Mouse (Mus musculus): ENCODE measurements around the gene Vps41. TPM values are rescaled to one million over a fixed set of nuclear protein-coding genes. Genes with fewer than 3 reads are reported as not detected.

Vps41 gene
- polyA plus RNA-seq, 1 experiment from 2014 or later, result 105 TPM

DNA sequence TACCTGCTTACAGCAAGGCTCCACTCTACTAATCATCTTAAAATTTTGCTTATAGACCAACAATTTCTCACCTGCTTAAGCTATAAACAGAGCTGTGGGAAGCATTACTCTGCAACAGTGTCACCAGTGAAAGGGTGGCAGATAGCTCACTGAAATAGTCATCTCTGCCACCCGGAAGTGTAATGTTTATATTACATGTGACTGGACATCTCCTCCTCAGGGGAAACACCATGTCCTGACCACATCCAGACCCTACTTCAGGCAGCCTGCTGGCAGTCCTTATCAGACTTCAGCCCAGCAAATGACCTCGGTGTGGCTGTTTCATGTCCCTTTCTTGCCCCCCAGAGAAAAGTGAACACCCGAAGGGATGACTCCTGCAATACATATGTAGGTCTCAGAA lies 130.3 kb downstream of the Vps41 start:
- H3K4me3 ChIP-seq, result no peak overlapping the region
- no peaks in the 10 kb centered on the region for H3K4me1 ChIP-seq
- no peaks in the 10 kb centered on the region for H3K9me3 ChIP-seq (replicated peaks)
- no peak overlapping the region for H3K9ac ChIP-seq
- no peaks in the 10 kb centered on the region for H3K27me3 ChIP-seq
- 85% methylated on average over 3 of the region's 3 CpGs for WGBS
- ATAC-seq (ENCODE audit: low FRiP score), result no peak
- no peak overlapping the region for H3K27ac ChIP-seq
- 0 out of 2 replicates have a peak, but pooled peaks cover 9% of the 10 kb centered on the region for H3K36me3 ChIP-seq
- H3K4me2 ChIP-seq (replicated peaks), result no peak overlapping the region

DNA sequence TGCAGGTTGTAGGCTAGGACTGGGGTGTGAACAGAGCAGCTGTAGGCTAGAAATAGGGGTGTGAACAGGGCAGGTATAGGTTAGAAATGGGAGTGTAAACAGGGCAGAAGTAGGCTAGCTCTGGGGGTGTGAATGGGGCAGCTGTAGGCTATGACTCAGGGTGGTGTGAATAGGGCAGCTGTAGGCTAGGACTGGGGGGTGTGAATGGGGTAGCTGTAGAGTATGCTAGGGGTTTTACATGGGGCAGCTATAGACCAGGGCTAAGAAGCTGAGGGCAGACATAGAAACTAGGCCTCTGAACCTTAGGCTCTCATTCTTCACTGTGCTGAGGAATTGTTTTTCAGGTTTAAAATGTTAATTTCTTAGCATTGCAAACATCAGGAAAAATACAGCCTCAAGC lies 132.5 kb downstream of the Vps41 start:
- no peak; the same call in 1 of the 2 replicates for ATAC-seq (ENCODE audit: low FRiP score)
- Histone ChIP-seq H3K4me3 (no peak overlapping the region), H3K4me1 (no peaks in the 10 kb centered on the region), H3K27ac (no peak overlapping the region), H3K9ac (no peak overlapping the region), H3K4me2 (replicated peaks) (no peak overlapping the region), H3K36me3 (0 out of 2 replicates have a peak, but pooled peaks cover 11% of the 10 kb centered on the region), H3K9me3 (replicated peaks) (no peaks in the 10 kb centered on the region), H3K27me3 (no peaks in the 10 kb centered on the region)

DNA sequence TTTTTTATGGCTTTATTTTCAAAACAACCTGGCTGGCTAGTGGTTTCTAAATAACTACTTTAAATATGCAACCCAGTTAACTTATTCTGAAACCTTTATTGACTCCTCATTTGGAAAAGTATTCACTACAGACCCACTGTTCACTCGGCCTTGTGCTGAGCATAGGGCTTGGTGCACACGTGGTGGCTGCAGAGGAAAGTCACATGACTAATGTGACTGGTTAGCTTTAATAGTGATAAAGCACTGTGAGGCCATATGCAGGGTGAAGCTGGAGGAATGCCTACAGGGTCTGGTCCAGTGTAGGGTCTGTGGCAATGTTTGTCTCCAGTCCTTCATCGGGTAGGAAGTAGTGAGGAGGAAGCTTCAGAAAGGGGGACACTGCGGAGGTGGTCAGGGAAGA lies 134.1 kb downstream of the Vps41 start:
- 0 out of 2 replicates have a peak, but pooled peaks cover 7% of the 10 kb centered on the region for H3K36me3 ChIP-seq
- no peak overlapping the region for H3K4me2 ChIP-seq (replicated peaks)
- H3K27me3 ChIP-seq, result no peaks in the 10 kb centered on the region
- H3K4me3 ChIP-seq, result no peak overlapping the region
- H3K9ac ChIP-seq, result no peak overlapping the region
- no peaks in the 10 kb centered on the region for H3K9me3 ChIP-seq (replicated peaks)
- peaks cover 4% of the 10 kb centered on the region; the same call in 1 of the 2 replicates for H3K4me1 ChIP-seq
- no peak for ATAC-seq (ENCODE audit: low FRiP score)
- WGBS, result 85% methylated on average over 4 of the region's 4 CpGs
- H3K27ac ChIP-seq, result no peak overlapping the region

DNA sequence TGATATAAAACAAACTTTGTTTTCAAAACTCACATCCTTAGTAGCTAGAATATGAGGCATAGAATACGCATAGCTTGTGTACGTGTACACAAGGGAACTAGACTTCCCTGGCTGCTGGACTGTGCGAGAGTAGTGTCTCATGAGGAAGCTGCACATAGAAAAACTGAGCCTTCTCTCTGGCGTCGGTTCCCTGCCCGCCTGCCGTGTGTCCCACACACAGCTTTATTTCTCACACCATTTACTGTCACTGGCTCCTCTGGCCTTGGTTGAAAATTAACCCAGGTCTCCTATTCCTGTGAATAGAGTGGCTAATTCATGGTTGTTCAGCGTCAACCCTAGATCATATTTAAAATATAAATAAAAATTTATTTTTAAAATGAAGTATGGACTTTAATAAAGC lies 135.6 kb downstream of the Vps41 start:
- Histone ChIP-seq H3K4me1 (peaks cover 4% of the 10 kb centered on the region; the same call in 1 of the 2 replicates), H3K9ac (no peak overlapping the region), H3K36me3 (0 out of 2 replicates have a peak, but pooled peaks cover 3% of the 10 kb centered on the region), H3K27ac (no peak overlapping the region), H3K4me3 (no peak overlapping the region), H3K4me2 (replicated peaks) (no peak overlapping the region), H3K9me3 (replicated peaks) (no peaks in the 10 kb centered on the region), H3K27me3 (no peaks in the 10 kb centered on the region)
- ATAC-seq (ENCODE audit: low FRiP score), result no peak
- 67% methylated on average over 8 of the region's 8 CpGs for WGBS

DNA sequence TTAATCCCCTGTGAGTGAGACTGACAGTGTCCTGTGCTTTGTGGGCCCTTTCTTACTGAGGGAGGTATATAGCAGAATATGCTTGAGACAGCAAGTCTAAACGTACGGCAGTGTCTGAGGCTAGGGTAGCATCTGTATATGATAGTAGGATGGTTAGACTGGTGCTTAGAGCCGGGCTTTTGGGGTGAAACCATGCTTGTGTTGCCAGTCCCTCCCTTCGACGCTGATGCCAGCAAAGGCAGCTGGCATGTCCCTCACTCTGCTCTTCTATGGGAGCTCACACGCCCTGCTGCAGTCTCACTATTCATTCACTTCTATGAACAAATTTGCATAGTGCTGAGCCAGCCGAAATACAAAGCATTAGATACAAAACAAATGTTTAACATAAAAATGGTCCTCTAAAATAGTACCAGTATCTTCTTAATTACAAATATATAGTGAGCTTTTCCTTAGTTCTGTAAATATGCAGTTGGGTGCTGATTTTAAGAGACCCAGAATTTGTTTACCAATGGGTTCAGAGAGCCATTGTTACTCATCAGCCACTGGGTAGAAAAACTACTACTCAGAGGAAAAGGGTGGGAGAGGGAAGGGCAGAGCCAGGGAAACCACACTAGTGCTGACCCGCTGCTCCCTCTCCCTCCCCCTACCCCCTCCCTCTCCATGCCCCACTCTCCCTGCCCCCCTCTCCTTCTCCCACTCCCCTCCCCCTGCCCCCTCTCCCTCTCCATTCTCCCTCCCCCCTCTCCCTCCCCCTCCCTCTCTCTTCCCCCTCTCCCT lies 139.1 kb downstream of the Vps41 start:
- ATAC-seq (ENCODE audit: low FRiP score), result peak; percentile 93
- H3K27me3 ChIP-seq, result no peaks in the 10 kb centered on the region

GRCm38 (mm10) chr13:18858183-18858582 lies 141.1 kb downstream of the Vps41 start:
- WGBS, result 77% methylated on average over 4 of the region's 4 CpGs
- no peaks in the 10 kb centered on the region for H3K27me3 ChIP-seq
- no peaks in the 10 kb centered on the region for H3K9me3 ChIP-seq (replicated peaks)
- peaks cover 12% of the 10 kb centered on the region; the same call in 1 of the 2 replicates for H3K36me3 ChIP-seq
- no peak overlapping the region for H3K9ac ChIP-seq
- no peak for ATAC-seq (ENCODE audit: low FRiP score)
- H3K4me3 ChIP-seq, result no peak overlapping the region
- H3K4me2 ChIP-seq (replicated peaks), result no peak overlapping the region
- H3K27ac ChIP-seq, result no peak overlapping the region
- H3K4me1 ChIP-seq, result peaks cover 4% of the 10 kb centered on the region; the same call in 1 of the 2 replicates

More for the DNA sequence above, 139.1 kb downstream of the Vps41 start:
- Histone ChIP-seq H3K4me1 (peaks cover 4% of the 10 kb centered on the region; the same call in 1 of the 2 replicates), H3K27ac (no peak overlapping the region), H3K9ac (no peak overlapping the region), H3K4me2 (replicated peaks) (no peak overlapping the region), H3K36me3 (peaks cover 7% of the 10 kb centered on the region; the same call in 1 of the 2 replicates), H3K9me3 (replicated peaks) (no peaks in the 10 kb centered on the region), H3K4me3 (no peak overlapping the region)
- WGBS, result 49% methylated on average over 8 of the region's 8 CpGs

DNA sequence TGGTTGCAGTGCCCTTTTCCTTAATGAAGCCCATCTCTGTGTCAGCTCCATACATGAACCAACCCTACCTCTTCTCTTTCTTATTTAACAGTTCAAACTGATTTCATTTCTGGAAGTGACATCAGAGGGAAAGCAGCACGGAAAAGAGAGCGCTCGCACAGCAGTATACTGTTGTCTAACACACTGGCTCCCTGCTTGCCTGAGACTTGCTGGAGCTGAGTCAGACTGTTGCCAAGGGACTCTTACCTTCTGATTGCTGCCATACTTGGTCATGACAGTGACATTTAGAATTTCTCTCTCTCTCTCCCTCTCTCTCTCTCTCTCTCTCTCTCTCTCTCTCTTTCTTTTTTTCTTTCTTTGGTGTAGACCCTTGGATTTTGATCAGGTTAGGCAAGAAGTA lies 142.3 kb downstream of the Vps41 start:
- no peak for ATAC-seq (ENCODE audit: low FRiP score)
- WGBS, result 91% methylated on average over 3 of the region's 3 CpGs
- no peaks in the 10 kb centered on the region for H3K27me3 ChIP-seq
- no peaks in the 10 kb centered on the region for H3K9me3 ChIP-seq (replicated peaks)
- H3K4me2 ChIP-seq (replicated peaks), result no peak overlapping the region
- H3K9ac ChIP-seq, result no peak overlapping the region
- H3K4me1 ChIP-seq, result peaks cover 4% of the 10 kb centered on the region; the same call in 1 of the 2 replicates
- H3K27ac ChIP-seq, result no peak overlapping the region
- peaks cover 19% of the 10 kb centered on the region for H3K36me3 ChIP-seq
- H3K4me3 ChIP-seq, result no peak overlapping the region

DNA sequence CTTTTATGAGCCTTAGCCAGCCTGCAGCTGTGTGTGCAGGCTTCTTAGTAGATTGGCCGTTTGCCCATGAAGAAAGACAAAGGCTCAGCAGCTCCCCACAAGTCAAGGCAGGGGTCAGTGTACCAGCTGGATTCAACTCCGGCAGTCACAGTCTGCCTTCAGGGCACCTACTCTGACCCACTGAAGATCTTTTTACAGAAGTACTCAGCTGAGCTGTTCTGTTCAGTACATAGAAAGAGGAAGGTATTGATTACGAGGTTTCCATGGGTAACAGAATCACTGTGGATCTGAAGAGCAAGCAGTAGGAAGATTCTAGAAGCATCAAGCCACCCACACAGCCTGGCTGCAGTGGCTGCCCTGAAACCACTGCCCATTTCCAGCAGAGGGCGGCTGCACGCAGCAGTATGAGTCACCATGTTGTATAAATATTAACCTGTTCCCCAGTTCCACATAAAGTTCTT lies 151.0 kb downstream of the Vps41 start:
- H3K9ac ChIP-seq, result no peak overlapping the region
- peak; percentile 73 for ATAC-seq (ENCODE audit: low FRiP score)
- H3K4me2 ChIP-seq (replicated peaks), result no peak overlapping the region
- 43% methylated on average over 5 of the region's 5 CpGs for WGBS
- peaks cover 25% of the 10 kb centered on the region for H3K36me3 ChIP-seq
- H3K27me3 ChIP-seq, result no peaks in the 10 kb centered on the region
- peaks cover 9% of the 10 kb centered on the region for H3K4me1 ChIP-seq
- H3K27ac ChIP-seq, result 0 out of 2 replicates have a peak overlapping the region, but pooled peaks have one; percentile 66
- H3K4me3 ChIP-seq, result no peak overlapping the region
- H3K9me3 ChIP-seq (replicated peaks), result no peaks in the 10 kb centered on the region

- Histone ChIP-seq H3K4me1 (peaks cover 9% of the 10 kb centered on the region), H3K36me3 (peaks cover 18% of the 10 kb centered on the region), H3K27me3 (no peaks in the 10 kb centered on the region), H3K27ac (no peak overlapping the region), H3K4me2 (replicated peaks) (no peak overlapping the region), H3K4me3 (no peak overlapping the region), H3K9me3 (replicated peaks) (no peaks in the 10 kb centered on the region), H3K9ac (no peak overlapping the region)
- WGBS, result 88% methylated on average over 5 of the region's 5 CpGs
- no peak for ATAC-seq (ENCODE audit: low FRiP score)
Measured at GRCm38 (mm10) chr13:18868825-18869224, 151.7 kb downstream of the Vps41 start.

DNA sequence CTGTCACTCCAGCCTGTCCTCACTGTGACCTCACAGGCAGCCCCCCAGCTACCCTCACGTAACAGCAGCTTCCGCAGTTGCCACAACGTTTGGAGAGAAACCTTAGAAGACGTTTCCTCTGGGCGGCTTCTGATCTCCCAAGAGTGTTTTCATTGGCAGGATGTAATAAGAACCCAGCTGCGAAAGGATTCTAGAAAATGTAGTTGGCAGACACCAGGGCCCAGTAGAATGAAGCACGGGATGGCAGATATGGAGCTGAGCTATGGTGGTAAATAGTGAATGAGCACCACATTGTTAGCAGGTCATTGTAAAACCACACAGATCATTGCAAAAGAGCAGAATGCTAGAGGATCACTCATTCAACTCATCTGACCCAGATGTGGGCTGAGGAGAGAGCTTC lies 158.2 kb downstream of the Vps41 start:
- Histone ChIP-seq H3K27ac (no peak overlapping the region), H3K4me3 (no peak overlapping the region), H3K9ac (no peak overlapping the region), H3K27me3 (no peaks in the 10 kb centered on the region), H3K36me3 (no peaks in the 10 kb centered on the region), H3K4me2 (replicated peaks) (no peak overlapping the region), H3K4me1 (no peaks in the 10 kb centered on the region), H3K9me3 (replicated peaks) (no peaks in the 10 kb centered on the region)
- WGBS, result 67% methylated on average over 7 of the region's 7 CpGs
- no peak for ATAC-seq (ENCODE audit: low FRiP score)

DNA sequence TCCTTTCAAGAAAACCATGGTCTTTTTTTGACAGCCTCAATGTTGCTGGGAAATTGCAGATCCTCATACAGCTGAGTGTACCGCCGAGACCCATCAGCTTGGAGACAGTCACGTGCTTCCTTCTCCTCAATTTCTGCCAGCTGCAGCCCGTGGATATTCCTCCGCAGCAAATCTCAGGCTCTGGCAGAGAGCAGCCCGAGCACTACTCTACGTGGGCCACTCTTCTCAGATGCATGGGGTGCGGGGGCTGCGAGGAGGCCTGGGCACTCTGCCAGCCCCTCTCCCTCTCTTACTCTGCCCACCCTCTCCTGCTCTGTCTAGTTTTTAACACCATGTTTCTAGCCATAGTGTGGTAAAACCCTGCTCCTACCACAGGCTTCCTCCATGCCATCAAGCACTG lies 175.8 kb downstream of the Vps41 start:
- Histone ChIP-seq H3K27me3 (no peaks in the 10 kb centered on the region), H3K9me3 (replicated peaks) (no peaks in the 10 kb centered on the region), H3K9ac (no peak overlapping the region), H3K4me2 (replicated peaks) (no peak overlapping the region), H3K36me3 (no peaks in the 10 kb centered on the region), H3K27ac (no peak overlapping the region), H3K4me3 (no peak overlapping the region), H3K4me1 (no peaks in the 10 kb centered on the region)
- WGBS, result 75% methylated on average over 9 of the region's 9 CpGs
- no peak for ATAC-seq (ENCODE audit: low FRiP score)

- Histone ChIP-seq H3K4me1 (no peaks in the 10 kb centered on the region), H3K27me3 (no peaks in the 10 kb centered on the region), H3K36me3 (no peaks in the 10 kb centered on the region), H3K4me2 (replicated peaks) (no peak overlapping the region), H3K9ac (no peak overlapping the region), H3K27ac (no peak overlapping the region), H3K4me3 (no peak overlapping the region), H3K9me3 (replicated peaks) (no peaks in the 10 kb centered on the region)
- no peak for ATAC-seq (ENCODE audit: low FRiP score)
- WGBS, result 88% methylated on average over 3 of the region's 3 CpGs
Measured at GRCm38 (mm10) chr13:18896789-18897188, 179.7 kb downstream of the Vps41 start.

DNA sequence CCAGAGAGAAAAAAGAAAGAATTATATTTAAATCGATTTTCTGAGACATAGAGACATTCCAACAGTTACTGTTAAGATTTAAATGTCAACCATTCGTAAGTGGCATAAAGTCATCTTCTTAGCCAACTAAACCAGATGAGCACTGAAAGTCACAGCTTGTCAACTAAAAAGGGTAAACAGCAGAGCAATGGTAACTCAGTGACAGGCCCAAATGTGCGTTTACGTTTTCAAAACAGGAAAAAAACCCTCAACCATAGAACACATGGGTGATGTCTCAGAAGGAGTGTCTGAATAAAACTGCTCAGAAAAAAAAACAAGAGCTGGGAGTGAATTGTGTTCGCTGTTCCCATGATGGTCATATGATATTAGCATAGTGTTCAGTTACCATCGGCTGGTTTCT lies 186.5 kb downstream of the Vps41 start:
- Histone ChIP-seq H3K4me3 (no peak overlapping the region), H3K27ac (no peak overlapping the region), H3K4me1 (no peaks in the 10 kb centered on the region), H3K36me3 (no peaks in the 10 kb centered on the region), H3K27me3 (no peaks in the 10 kb centered on the region), H3K4me2 (replicated peaks) (no peak overlapping the region), H3K9ac (no peak overlapping the region), H3K9me3 (replicated peaks) (no peaks in the 10 kb centered on the region)
- 87% methylated on average over 6 of the region's 6 CpGs for WGBS
- ATAC-seq (ENCODE audit: low FRiP score), result no peak

Measured in hindbrain, embryonic 12.5 days (tissue).